Mouse (Mus musculus): ENCODE measurements around the gene Tmem132e.

The Tmem132e gene

GRCm38 (mm10) chr11:82434091-82434831 is 45.6 kb downstream of the Tmem132e start:
- no peak for DNase-seq (ENCODE audit: low read depth)

DNA sequence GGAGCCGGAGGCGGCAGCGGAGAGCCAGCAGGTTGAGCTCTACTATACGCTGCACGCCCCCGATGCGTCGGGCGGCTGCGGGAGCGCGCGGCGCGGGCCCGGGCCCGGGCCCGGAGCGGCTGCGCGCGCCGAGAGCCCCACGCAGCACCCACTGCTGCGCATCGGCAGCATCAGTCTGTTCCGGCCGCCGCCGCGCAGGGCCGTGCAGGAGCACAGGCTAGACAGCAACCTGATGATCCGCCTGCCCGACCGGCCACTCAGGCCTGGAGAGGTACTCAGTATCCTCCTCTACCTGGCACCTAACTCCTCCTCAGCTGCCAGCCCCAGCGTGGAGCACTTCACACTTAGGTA is 46.1 kb downstream of the Tmem132e start:
- no peak for DNase-seq (ENCODE audit: low read depth)

DNA sequence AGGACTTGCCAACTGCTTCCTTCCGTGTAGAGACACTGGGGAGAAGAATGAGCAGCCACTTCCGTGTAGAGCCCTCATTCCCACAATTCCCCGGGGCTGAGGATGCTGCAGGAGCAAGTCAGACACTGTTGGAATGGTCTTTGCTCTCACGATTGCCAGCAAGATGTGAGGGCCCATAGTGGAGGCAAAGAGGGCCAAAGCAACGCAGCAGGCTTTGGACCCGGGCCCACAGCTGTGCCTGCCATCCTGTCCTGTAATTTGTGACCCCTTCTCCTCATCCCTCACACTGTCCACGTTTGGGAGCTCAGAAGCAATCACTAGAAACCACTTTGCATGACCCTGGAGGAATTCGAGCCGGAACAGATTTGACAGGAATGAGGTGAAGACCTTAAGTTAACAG is 59.8 kb downstream of the Tmem132e start:
- DNase-seq (ENCODE audit: low read depth) = no peak

DNA sequence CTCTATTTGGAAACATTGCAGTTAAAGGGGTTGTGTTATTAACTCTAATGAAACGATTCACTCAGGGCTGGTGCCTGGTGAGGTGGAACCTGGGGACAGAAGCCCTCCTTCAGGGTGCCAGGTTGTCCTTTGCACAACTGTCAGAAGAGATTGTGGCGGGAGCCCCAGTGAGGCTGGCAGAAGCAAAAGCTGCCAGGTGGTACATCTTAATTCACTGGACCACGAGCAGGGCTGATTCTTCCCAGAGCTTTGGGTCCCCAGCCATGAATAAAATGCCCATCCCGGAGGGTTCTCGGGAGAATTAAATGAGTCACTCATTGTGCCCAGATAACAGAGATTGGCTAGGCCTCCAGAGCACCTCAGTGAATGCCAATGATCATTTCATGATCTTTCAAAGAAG is 63.8 kb downstream of the Tmem132e start:
- DNase-seq (ENCODE audit: low read depth) = no peak

GRCm38 (mm10) chr11:82453230-82453629 is 64.5 kb downstream of the Tmem132e start:
- no peak for DNase-seq (ENCODE audit: low read depth)

GRCm38 (mm10) chr11:82461326-82461725 is 72.6 kb downstream of the Tmem132e start:
- DNase-seq (ENCODE audit: low read depth) = no peak

- DNase-seq (ENCODE audit: low read depth) = no peak
Observed at GRCm38 (mm10) chr11:82465536-82465935, 76.8 kb downstream of the Tmem132e start.

GRCm38 (mm10) chr11:82467218-82467617 is 78.5 kb downstream of the Tmem132e start:
- no peak for DNase-seq (ENCODE audit: low read depth)

- DNase-seq (ENCODE audit: low read depth) = no peak
Observed at GRCm38 (mm10) chr11:82471076-82471475, 82.4 kb downstream of the Tmem132e start.

GRCm38 (mm10) chr11:82473137-82473621 is 84.5 kb downstream of the Tmem132e start:
- no peak for DNase-seq (ENCODE audit: low read depth)

GRCm38 (mm10) chr11:82476092-82476491 is 87.4 kb downstream of the Tmem132e start:
- DNase-seq (ENCODE audit: low read depth) = no peak

- DNase-seq (ENCODE audit: low read depth) = no peak
Observed at GRCm38 (mm10) chr11:82477412-82477811, 88.7 kb downstream of the Tmem132e start.

DNA sequence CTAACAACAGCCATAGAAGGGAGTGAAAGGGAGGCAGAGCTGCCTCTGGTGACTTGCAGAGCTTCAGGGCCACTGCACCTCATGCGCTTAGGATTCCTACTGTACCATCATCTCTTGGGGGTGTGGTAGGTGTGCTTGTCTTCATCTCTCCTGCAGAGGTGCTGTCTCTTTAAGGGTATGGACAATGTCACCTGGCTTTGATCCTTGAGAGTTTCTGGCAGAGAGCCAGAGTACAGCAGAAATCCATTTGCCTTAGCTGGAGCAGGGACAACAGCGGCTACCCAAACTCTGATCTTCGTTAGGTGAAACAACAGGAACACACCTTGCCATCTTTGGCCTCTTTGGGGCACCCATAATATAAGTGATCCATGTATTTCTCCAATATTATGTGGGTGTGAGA is 92.2 kb downstream of the Tmem132e start:
- no peak for DNase-seq (ENCODE audit: low read depth)

- no peak for DNase-seq (ENCODE audit: low read depth)
Observed at GRCm38 (mm10) chr11:82487359-82488086, 98.8 kb downstream of the Tmem132e start.

DNA sequence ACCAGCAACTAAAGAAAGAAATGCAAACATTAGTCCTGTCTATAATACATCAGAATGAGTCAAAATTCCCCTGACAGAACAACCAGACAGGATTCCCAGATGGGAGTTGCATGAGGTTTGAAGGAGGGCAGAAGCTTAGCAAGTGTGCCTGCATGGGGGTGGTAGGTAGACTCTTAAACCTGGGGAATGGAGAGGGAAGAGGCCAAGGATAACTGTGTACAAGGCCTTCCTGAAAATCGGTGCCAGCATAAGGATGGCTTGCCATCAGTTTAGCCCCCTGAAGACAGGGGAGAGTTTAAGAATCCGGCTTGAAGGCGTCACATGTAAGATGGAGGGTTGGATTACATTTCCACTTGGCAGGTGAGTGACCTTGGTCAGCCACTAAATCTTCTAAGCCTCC is 102.2 kb downstream of the Tmem132e start:
- DNase-seq (ENCODE audit: low read depth) = no peak
